Mouse (Mus musculus): Measurements from ENCODE around the gene Nup107. TPM values are rescaled to one million over a fixed set of nuclear protein-coding genes. Genes with fewer than 3 reads are reported as not detected.

The Nup107 gene
- total and polyA plus RNA-seq, 3 experiments = 80.2 to 91.6 TPM; not detected in 1

DNA sequence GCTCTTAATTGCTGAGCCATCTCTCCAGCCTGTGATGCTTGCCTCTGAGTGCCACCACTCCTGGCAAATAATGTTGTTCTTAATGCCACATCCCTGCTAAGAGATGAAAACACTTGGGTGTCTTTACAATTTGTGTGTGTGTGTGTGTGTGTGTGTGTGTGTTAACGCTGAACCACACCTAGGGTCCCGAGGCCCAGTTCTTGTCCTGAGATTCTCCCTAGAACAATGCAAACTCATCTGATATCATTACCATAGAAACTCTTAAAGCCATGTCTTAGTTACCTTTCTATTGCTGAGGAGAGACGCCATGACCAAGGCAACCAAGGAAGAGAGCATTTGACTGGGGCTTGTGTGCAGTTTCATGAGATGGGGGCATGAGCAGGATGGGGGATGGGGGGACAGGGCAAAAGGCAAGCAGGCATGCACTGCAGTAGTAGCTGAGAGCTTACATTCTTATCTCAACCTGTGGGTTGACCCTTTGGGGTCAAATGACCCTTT lies 78.4 kb downstream of the Nup107 start:
- Histone ChIP-seq H3K27ac (ENCODE audit: control insufficient read depth, low read depth, low read length) (no peak overlapping the region), H3K27me3 (ENCODE audit: control insufficient read depth in 1 of 2, insufficient read depth in 2 of 2, low read length in 2 of 2) (no peaks in the 10 kb centered on the region), H3K36me3 (ENCODE audit: control insufficient read depth in 1 of 2, insufficient read depth in 2 of 2, low read length in 2 of 2) (peaks cover 0 to 4% of the 10 kb centered on the region in 2 experiments; a peak in 2 of 4 replicates), H3K79me2 (ENCODE audit: control insufficient read depth, insufficient read depth, low read length, poor library complexity) (peaks cover 16% of the 10 kb centered on the region), H3K4me1 (ENCODE audit: control insufficient read depth in 1 of 2, insufficient read depth in 2 of 2, low read length in 2 of 2) (peaks cover 0 to 11% of the 10 kb centered on the region in 2 experiments; a peak in 2 of 4 replicates), H3K9me3 (replicated peaks; ENCODE audit: insufficient read depth, low read length) (no peaks in the 10 kb centered on the region), H3K9ac (ENCODE audit: control insufficient read depth, low read depth, low read length, poor library complexity, severe bottlenecking) (no peak overlapping the region), H3K4me3 (ENCODE audit: control insufficient read depth in 1 of 2, insufficient read depth in 1 of 2, low read depth in 2 of 2, low read length in 2 of 2) (no peak overlapping the region)
- DNase-seq (ENCODE audit: low read depth, low spot score) = no peak
- TF ChIP-seq SMC3 (IDR thresholded peaks at IDR 0.05; ENCODE audit: low read depth, low read length) (no peak), RCOR1 (IDR thresholded peaks at IDR 0.05; ENCODE audit: low read depth, low read length) (no peak), MAZ (IDR thresholded peaks at IDR 0.05; ENCODE audit: low read depth, low read length) (no peak), CHD2 (IDR thresholded peaks at IDR 0.05; ENCODE audit: low read length) (no peak), SIN3A (IDR thresholded peaks at IDR 0.05; ENCODE audit: low read length) (no peak), KAT2A (conservative IDR thresholded peaks at IDR 0.05; ENCODE audit: low read depth, low read length) (no peak), MYB (IDR thresholded peaks at IDR 0.05; ENCODE audit: low read depth, low read length) (no peak), MXI1 (IDR thresholded peaks at IDR 0.05; ENCODE audit: low read depth, low read length) (no peak), GABPA (IDR thresholded peaks at IDR 0.05; ENCODE audit: low read depth, low read length) (no peak), RAD21 (IDR thresholded peaks at IDR 0.05; ENCODE audit: low read depth, low read length) (no peak), POLR2AphosphoS5 (IDR thresholded peaks at IDR 0.05; ENCODE audit: borderline replicate concordance, low read depth, low read length) (no peak), POLR2AphosphoS2 (IDR thresholded peaks at IDR 0.05; ENCODE audit: low read length) (no peak), CHD1 (IDR thresholded peaks at IDR 0.05; ENCODE audit: low read depth, low read length) (no peak), ZNF384 (IDR thresholded peaks at IDR 0.05; ENCODE audit: low read depth, low read length) (no peak), BHLHE40 (IDR thresholded peaks at IDR 0.05; ENCODE audit: borderline replicate concordance, low read depth, low read length) (no peak), ETS1 (IDR thresholded peaks at IDR 0.05; ENCODE audit: low read depth, low read length) (no peak), EP300 (IDR thresholded peaks at IDR 0.05; ENCODE audit: low read depth in 1 of 2, low read length in 2 of 2) (no peak), ZKSCAN1 (IDR thresholded peaks at IDR 0.05; ENCODE audit: low read depth, low read length) (no peak)

DNA sequence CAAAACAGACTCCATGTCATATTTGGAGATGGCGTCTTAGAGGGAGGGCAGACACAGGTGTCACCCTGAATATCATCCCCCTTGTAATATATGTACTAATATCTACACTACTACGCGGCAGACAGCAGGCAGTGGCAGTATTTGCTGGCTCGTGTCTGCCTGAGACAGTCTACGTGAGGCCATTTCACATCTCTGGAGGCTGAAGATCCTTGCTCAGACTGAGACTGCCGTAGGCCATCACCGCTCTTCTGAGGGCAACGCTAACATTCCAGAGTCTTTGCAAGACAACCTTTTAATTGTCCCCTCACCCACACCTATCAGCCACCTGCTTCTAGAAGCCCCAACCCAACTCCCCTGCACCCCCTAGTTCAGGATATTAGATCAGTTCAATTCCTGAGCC lies 79.0 kb downstream of the Nup107 start:
- TF ChIP-seq RCOR1 (IDR thresholded peaks at IDR 0.05; ENCODE audit: low read depth, low read length) (no peak), KAT2A (conservative IDR thresholded peaks at IDR 0.05; ENCODE audit: low read depth, low read length) (no peak), ZMIZ1 (IDR thresholded peaks at IDR 0.05; ENCODE audit: low read depth, low read length) (no peak), TBP (IDR thresholded peaks at IDR 0.05; ENCODE audit: low read depth, low read length) (no peak), JUND (IDR thresholded peaks at IDR 0.05; ENCODE audit: low read depth, low read length) (no peak), EP300 (IDR thresholded peaks at IDR 0.05; ENCODE audit: low read depth in 1 of 2, low read length in 2 of 2) (no peak), CHD2 (IDR thresholded peaks at IDR 0.05; ENCODE audit: low read length) (no peak), MAX (IDR thresholded peaks at IDR 0.05; ENCODE audit: low read length) (no peak), SIN3A (IDR thresholded peaks at IDR 0.05; ENCODE audit: low read length) (no peak), MEF2A (IDR thresholded peaks at IDR 0.05; ENCODE audit: extremely low read depth, insufficient replicate concordance, low read depth, low read length, poor library complexity, severe bottlenecking) (no peak), ZNF384 (IDR thresholded peaks at IDR 0.05; ENCODE audit: low read depth, low read length) (no peak), MYB (IDR thresholded peaks at IDR 0.05; ENCODE audit: low read depth, low read length) (no peak), CTCF (IDR thresholded peaks at IDR 0.05 in 2 of 3, conservative IDR thresholded peaks at IDR 0.05 in 1 of 3; ENCODE audit: control insufficient read depth in 1 of 3, insufficient read depth in 1 of 3, low read depth in 2 of 3, low read length in 3 of 3, poor library complexity in 1 of 3, severe bottlenecking in 1 of 3) (no peak), USF2 (IDR thresholded peaks at IDR 0.05; ENCODE audit: borderline replicate concordance in 1 of 2, insufficient read depth in 1 of 2, low read depth in 1 of 2, low read length in 2 of 2) (no peak), SMC3 (IDR thresholded peaks at IDR 0.05; ENCODE audit: low read depth, low read length) (no peak), POLR2A (IDR thresholded peaks at IDR 0.05; ENCODE audit: control insufficient read depth in 1 of 2, insufficient read depth in 1 of 2, low read depth in 1 of 2, low read length in 2 of 2, poor library complexity in 1 of 2) (no peak), MAZ (IDR thresholded peaks at IDR 0.05; ENCODE audit: low read depth, low read length) (no peak), CHD1 (IDR thresholded peaks at IDR 0.05; ENCODE audit: low read depth, low read length) (no peak)
- H3K4me3 ChIP-seq (ENCODE audit: control insufficient read depth in 1 of 2, insufficient read depth in 1 of 2, low read depth in 2 of 2, low read length in 2 of 2) = no peak overlapping the region
- H3K27ac ChIP-seq (ENCODE audit: control insufficient read depth, low read depth, low read length) = no peak overlapping the region
- no peak overlapping the region for H3K9ac ChIP-seq (ENCODE audit: control insufficient read depth, low read depth, low read length, poor library complexity, severe bottlenecking)
- peaks cover 0 to 9% of the 10 kb centered on the region in 2 experiments; a peak in 3 of 4 replicates for H3K36me3 ChIP-seq (ENCODE audit: control insufficient read depth in 1 of 2, insufficient read depth in 2 of 2, low read length in 2 of 2)
- peaks cover 21% of the 10 kb centered on the region for H3K79me2 ChIP-seq (ENCODE audit: control insufficient read depth, insufficient read depth, low read length, poor library complexity)
- peaks cover 0 to 15% of the 10 kb centered on the region in 2 experiments; a peak in 3 of 4 replicates for H3K4me1 ChIP-seq (ENCODE audit: control insufficient read depth in 1 of 2, insufficient read depth in 2 of 2, low read length in 2 of 2)
- no peaks in the 10 kb centered on the region for H3K9me3 ChIP-seq (replicated peaks; ENCODE audit: insufficient read depth, low read length)
- DNase-seq (ENCODE audit: low read depth, low spot score) = no peak
- H3K27me3 ChIP-seq (ENCODE audit: control insufficient read depth in 1 of 2, insufficient read depth in 2 of 2, low read length in 2 of 2) = no peaks in the 10 kb centered on the region
